Mouse (Mus musculus): ENCODE results near the gene Gnmt. TPM values are rescaled to one million over a fixed set of nuclear protein-coding genes. Genes with fewer than 3 reads are reported as not detected.
A peak's percentile ranks its signal among the peaks of the same experiment; 100 is the strongest.

Gnmt gene
- total and polyA plus RNA-seq, 3 experiments: 2.8 to 4.4 (median 3.3) TPM

- Histone ChIP-seq H3K79me2 (replicated peaks; ENCODE audit: control insufficient read depth, insufficient read depth, low read length) (peaks cover 2% of the 10 kb centered on the region; the same call in 1 of the 2 replicates), H3K36me3 (ENCODE audit: control insufficient read depth, insufficient read depth, low read length) (0 out of 2 replicates have a peak, but pooled peaks cover 2% of the 10 kb centered on the region), H3K27me3 (ENCODE audit: control insufficient read depth, insufficient read depth, low read length) (no peaks in the 10 kb centered on the region), H3K9ac (ENCODE audit: low read depth, low read length) (no peak overlapping the region), H3K4me1 (ENCODE audit: control insufficient read depth, insufficient read depth, low read length) (peaks cover 1% of the 10 kb centered on the region; the same call in 1 of the 2 replicates), H3K27ac (no peak overlapping the region), H3K4me3 (no peak overlapping the region)
- intact Hi-C loops (cut with DNase I): loop anchor here (2.0 to 5.0 kb wide), 3 partner anchors 33 to 162 kb away; partner anchors contain the start of genes Cnpy3 and Klhdc3
- DNase-seq: no peak
- TF ChIP-seq POLR2A (IDR thresholded peaks at IDR 0.05; ENCODE audit: insufficient read depth, low read depth, low read length) (no peak), EP300 (IDR thresholded peaks at IDR 0.05; ENCODE audit: insufficient read depth, low read depth, low read length) (no peak), CTCF (IDR thresholded peaks at IDR 0.05) (no peak)
- 64% methylated on average over 9 of the region's 9 CpGs for WGBS
These were observed 15.1 kb downstream of the Gnmt start for GRCm38 (mm10) chr17:46713849-46714248.

- 25% methylated on average over 7 of the region's 7 CpGs for WGBS
- Histone ChIP-seq H3K9ac (ENCODE audit: low read depth, low read length) (no peak overlapping the region; the same call in 1 of the 2 replicates), H3K27me3 (ENCODE audit: control insufficient read depth, insufficient read depth, low read length) (no peaks in the 10 kb centered on the region), H3K4me1 (ENCODE audit: control insufficient read depth, insufficient read depth, low read length) (peaks cover 1% of the 10 kb centered on the region; the same call in 1 of the 2 replicates), H3K79me2 (replicated peaks; ENCODE audit: control insufficient read depth, insufficient read depth, low read length) (peaks cover 2% of the 10 kb centered on the region; the same call in 1 of the 2 replicates), H3K36me3 (ENCODE audit: control insufficient read depth, insufficient read depth, low read length) (0 out of 2 replicates have a peak, but pooled peaks cover 2% of the 10 kb centered on the region), H3K4me3 (peak overlapping the region; percentile 75), H3K27ac (peak overlapping the region; percentile 86)
- TF ChIP-seq POLR2A (IDR thresholded peaks at IDR 0.05; ENCODE audit: insufficient read depth, low read depth, low read length) (no peak), EP300 (IDR thresholded peaks at IDR 0.05; ENCODE audit: insufficient read depth, low read depth, low read length) (no peak), CTCF (IDR thresholded peaks at IDR 0.05) (no peak)
- no peak for DNase-seq
- intact Hi-C loops (cut with DNase I): loop anchor here (2.0 to 5.0 kb wide), 3 partner anchors 32 to 160 kb away; partner anchors contain the start of genes Cnpy3 and Klhdc3
These were observed 16.5 kb downstream of the Gnmt start for GRCm38 (mm10) chr17:46712442-46712841.

- peak overlapping the region; percentile 98 for H3K9ac ChIP-seq (ENCODE audit: low read depth, low read length)
- peaks cover 3% of the 10 kb centered on the region for H3K4me1 ChIP-seq (ENCODE audit: control insufficient read depth, insufficient read depth, low read length)
- TF ChIP-seq CTCF (IDR thresholded peaks at IDR 0.05) (no peak), EP300 (IDR thresholded peaks at IDR 0.05; ENCODE audit: insufficient read depth, low read depth, low read length) (no peak), POLR2A (IDR thresholded peaks at IDR 0.05; ENCODE audit: insufficient read depth, low read depth, low read length) (no peak)
- H3K27ac ChIP-seq: peak overlapping the region; percentile 86
- peak; percentile 60 to 62 for DNase-seq
- WGBS: under 1% methylated on average over 67 of the region's 76 CpGs
- no peaks in the 10 kb centered on the region for H3K27me3 ChIP-seq (ENCODE audit: control insufficient read depth, insufficient read depth, low read length)
- H3K36me3 ChIP-seq (ENCODE audit: control insufficient read depth, insufficient read depth, low read length): 0 out of 2 replicates have a peak, but pooled peaks cover 2% of the 10 kb centered on the region
- intact Hi-C loops (cut with DNase I): loop anchor here (2.0 to 5.0 kb wide), 4 partner anchors 31 to 159 kb away; partner anchors contain the start of genes Cnpy3 and Klhdc3
- H3K4me3 ChIP-seq: peak overlapping the region; percentile 75
- H3K79me2 ChIP-seq (replicated peaks; ENCODE audit: control insufficient read depth, insufficient read depth, low read length): peaks cover 2% of the 10 kb centered on the region; the same call in 1 of the 2 replicates
These were observed 17.2 kb downstream of the Gnmt start for GRCm38 (mm10) chr17:46711612-46712271.

- intact Hi-C loops (cut with DNase I): loop anchor here (2.0 to 5.0 kb wide), 3 partner anchors 41 to 159 kb away; partner anchors contain the start of gene Cnpy3
- H3K27me3 ChIP-seq (ENCODE audit: control insufficient read depth, insufficient read depth, low read length): no peaks in the 10 kb centered on the region
These were observed 17.9 kb downstream of the Gnmt start, which contains the start of gene Pex6 for GRCm38 (mm10) chr17:46710959-46711597. Pex6 (plus strand) TSS chr17:46711463.

GRCm38 (mm10) chr17:46706375-46707089 lies 22.4 kb downstream of the Gnmt start:
- peak in 1 of 2 experiments; percentile 67 for DNase-seq
- Histone ChIP-seq H3K9ac (ENCODE audit: low read depth, low read length) (no peak overlapping the region), H3K4me3 (no peak overlapping the region), H3K27ac (no peak overlapping the region), H3K4me1 (ENCODE audit: control insufficient read depth, insufficient read depth, low read length) (peaks cover 9% of the 10 kb centered on the region), H3K36me3 (ENCODE audit: control insufficient read depth, insufficient read depth, low read length) (no peaks in the 10 kb centered on the region), H3K79me2 (replicated peaks; ENCODE audit: control insufficient read depth, insufficient read depth, low read length) (0 out of 2 replicates have a peak, but pooled peaks cover 3% of the 10 kb centered on the region), H3K27me3 (ENCODE audit: control insufficient read depth, insufficient read depth, low read length) (no peaks in the 10 kb centered on the region)
- TF ChIP-seq CTCF (IDR thresholded peaks at IDR 0.05): no peak
- TF ChIP-seq POLR2A (IDR thresholded peaks at IDR 0.05; ENCODE audit: insufficient read depth, low read depth, low read length): no peak
- TF ChIP-seq EP300 (IDR thresholded peaks at IDR 0.05; ENCODE audit: insufficient read depth, low read depth, low read length): no peak
- 85% methylated on average over 14 of the region's 14 CpGs for WGBS
- intact Hi-C loops (cut with DNase I): loop anchor here (10.0 kb wide), 1 partner anchor 382 kb away; the partner anchor contains the start of gene Abcc10

More at GRCm38 (mm10) chr17:46710959-46711597, 17.9 kb downstream of the Gnmt start, which contains the start of gene Pex6:
- H3K9ac ChIP-seq (ENCODE audit: low read depth, low read length): peak within 1 kb of the TSS; percentile 98
- TF ChIP-seq EP300 (IDR thresholded peaks at IDR 0.05; ENCODE audit: insufficient read depth, low read depth, low read length) (0 out of 2 replicates have a peak, but pooled peaks have one; percentile 57), CTCF (IDR thresholded peaks at IDR 0.05) (no peak), POLR2A (IDR thresholded peaks at IDR 0.05; ENCODE audit: insufficient read depth, low read depth, low read length) (peak; percentile 89)
- WGBS: 7% methylated on average over 28 of the region's 36 CpGs
- DNase-seq: peak; percentile 93 to 94
- H3K4me3 ChIP-seq: peak within 1 kb of the TSS; percentile 75
- H3K79me2 ChIP-seq (replicated peaks; ENCODE audit: control insufficient read depth, insufficient read depth, low read length): peaks cover 2% of the 10 kb centered on the region; the same call in 1 of the 2 replicates
- H3K27ac ChIP-seq: peak within 1 kb of the TSS; percentile 86
- H3K36me3 ChIP-seq (ENCODE audit: control insufficient read depth, insufficient read depth, low read length): 0 out of 2 replicates have a peak, but pooled peaks cover 2% of the 10 kb centered on the region
- H3K4me1 ChIP-seq (ENCODE audit: control insufficient read depth, insufficient read depth, low read length): peaks cover 3% of the 10 kb centered on the region
